Mouse (Mus musculus): ENCODE data around the gene Otud7a.

GRCm38 (mm10) chr7:63676631-63677030 lies 232.1 kb downstream of the Otud7a start:
- TF ChIP-seq CTCF (IDR thresholded peaks at IDR 0.05; ENCODE audit: low read depth): no peak
- TF ChIP-seq EP300 (IDR thresholded peaks at IDR 0.05; ENCODE audit: low read depth): no peak
